Mouse (Mus musculus): Measurements from ENCODE around the gene Gm19345. TPM values are rescaled to one million over a fixed set of nuclear protein-coding genes. Genes with fewer than 3 reads are reported as not detected.

Gm19345 gene
- polyA plus RNA-seq, 1 experiment from 2014 or later, result 7.6 TPM

DNA sequence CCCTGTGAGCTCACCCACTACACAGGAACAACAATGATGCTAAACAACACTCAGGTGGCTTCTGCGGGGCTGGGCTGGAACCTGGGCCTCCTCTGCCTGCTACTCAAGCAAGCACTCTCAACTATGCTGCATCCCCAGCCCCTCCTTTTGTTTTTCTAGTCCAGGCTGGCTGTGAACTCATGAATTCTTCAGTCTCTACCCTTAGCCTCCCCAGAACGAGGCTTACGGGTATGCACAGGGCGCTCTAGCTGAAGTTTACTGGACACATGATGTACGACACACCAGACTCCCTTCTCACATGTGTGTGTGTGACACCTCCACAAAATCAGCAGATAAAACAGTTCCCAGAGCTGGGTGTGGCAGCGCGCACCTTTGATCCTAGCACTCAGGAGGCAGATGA lies 32.9 kb upstream of the Gm19345 start:
- H3K27ac ChIP-seq, result no peak overlapping the region
- H3K9ac ChIP-seq, result no peak overlapping the region
- H3K9me3 ChIP-seq, result 0 out of 2 replicates have a peak, but pooled peaks cover 4% of the 10 kb centered on the region
- H3K4me3 ChIP-seq, result no peak overlapping the region
- peaks cover 34% of the 10 kb centered on the region for H3K4me1 ChIP-seq (replicated peaks)
- no peak overlapping the region for H3K4me2 ChIP-seq
- peaks cover 78% of the 10 kb centered on the region for H3K27me3 ChIP-seq
- WGBS, result 87% methylated on average over 7 of the region's 7 CpGs
- no peak for ATAC-seq (ENCODE audit: low FRiP score)
- no peaks in the 10 kb centered on the region for H3K36me3 ChIP-seq

DNA sequence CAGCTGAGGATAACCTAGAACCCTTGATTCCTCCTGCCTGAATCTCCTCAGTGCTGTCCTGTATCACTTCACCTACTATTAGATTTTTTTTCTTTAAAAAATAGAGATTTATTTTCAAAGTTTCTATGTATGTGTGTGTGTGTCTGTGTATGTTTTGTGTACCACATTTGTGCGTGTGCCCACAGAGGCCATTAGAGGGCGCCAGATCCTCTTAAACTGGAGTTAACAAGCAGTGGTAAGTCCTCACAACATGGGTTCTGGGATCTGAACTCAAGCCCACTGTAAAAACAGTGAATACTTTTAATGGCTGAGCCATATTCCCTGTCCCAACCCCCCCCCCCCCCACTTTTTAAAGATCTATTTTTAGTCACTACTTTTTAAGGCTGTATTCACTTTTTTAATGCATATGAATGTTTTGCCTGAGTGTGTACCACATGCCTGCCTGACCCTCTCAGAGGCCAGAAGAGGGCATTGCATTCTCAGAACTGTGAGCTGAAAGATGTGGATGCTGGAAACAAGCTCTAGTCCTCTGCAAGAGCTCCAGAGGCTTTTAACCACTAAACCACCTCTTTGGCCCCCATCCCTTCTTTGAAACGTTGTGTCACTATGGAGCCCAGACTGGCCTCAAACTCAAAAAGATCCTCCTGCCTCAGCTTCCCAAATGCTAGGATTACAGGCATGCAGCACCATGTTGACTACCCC lies 31.3 kb upstream of the Gm19345 start:
- Histone ChIP-seq H3K4me3 (no peak overlapping the region), H3K9me3 (0 out of 2 replicates have a peak, but pooled peaks cover 4% of the 10 kb centered on the region), H3K4me1 (replicated peaks) (peaks cover 37% of the 10 kb centered on the region), H3K27me3 (peaks cover 90% of the 10 kb centered on the region), H3K4me2 (no peak overlapping the region), H3K36me3 (no peaks in the 10 kb centered on the region), H3K9ac (no peak overlapping the region), H3K27ac (no peak overlapping the region)
- 79% methylated on average over 3 of the region's 3 CpGs for WGBS
- ATAC-seq (ENCODE audit: low FRiP score), result no peak

DNA sequence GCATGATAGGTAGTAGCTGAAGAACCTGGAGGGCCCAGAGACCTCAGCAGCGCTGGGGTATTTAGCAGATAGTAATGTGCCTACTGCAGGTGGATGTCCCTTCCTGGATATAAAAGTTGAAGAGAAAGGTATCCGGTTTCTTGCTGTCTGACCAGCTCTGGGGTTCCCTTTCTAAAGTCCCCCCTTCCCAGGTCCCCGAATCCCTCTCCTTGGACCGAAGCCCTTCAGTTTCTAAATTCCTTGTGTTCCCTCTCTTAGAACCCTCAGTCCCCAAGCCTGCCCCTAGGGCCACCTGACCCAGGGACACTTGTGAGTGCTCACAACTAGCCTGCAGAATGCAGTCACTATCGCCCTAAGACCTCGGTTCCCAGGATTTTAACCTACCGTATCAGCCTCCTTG lies 30.2 kb upstream of the Gm19345 start:
- ATAC-seq (ENCODE audit: low FRiP score), result no peak
- H3K27me3 ChIP-seq, result peaks cover 82% of the 10 kb centered on the region
- H3K4me2 ChIP-seq, result no peak overlapping the region
- H3K9me3 ChIP-seq, result 0 out of 2 replicates have a peak, but pooled peaks cover 4% of the 10 kb centered on the region
- 55% methylated on average over 7 of the region's 7 CpGs for WGBS
- peaks cover 26% of the 10 kb centered on the region for H3K4me1 ChIP-seq (replicated peaks)
- H3K36me3 ChIP-seq, result no peaks in the 10 kb centered on the region
- no peak overlapping the region for H3K9ac ChIP-seq
- no peak overlapping the region for H3K27ac ChIP-seq
- no peak overlapping the region for H3K4me3 ChIP-seq

- peaks cover 77% of the 10 kb centered on the region for H3K27me3 ChIP-seq
- H3K9me3 ChIP-seq, result 0 out of 2 replicates have a peak, but pooled peaks cover 4% of the 10 kb centered on the region
- H3K9ac ChIP-seq, result peak overlapping the region; percentile 59; the same call in 1 of the 2 replicates
- no peak overlapping the region for H3K27ac ChIP-seq
- peak overlapping the region; percentile 51 for H3K4me2 ChIP-seq
- H3K36me3 ChIP-seq, result no peaks in the 10 kb centered on the region
- H3K4me1 ChIP-seq (replicated peaks), result peaks cover 20% of the 10 kb centered on the region
- ATAC-seq (ENCODE audit: low FRiP score), result no peak
- peak overlapping the region; percentile 33 for H3K4me3 ChIP-seq
- WGBS, result 4% methylated on average over 20 of the region's 20 CpGs
Observed at GRCm38 (mm10) chr7:19822193-19822592, 29.6 kb upstream of the Gm19345 start.

GRCm38 (mm10) chr7:19822604-19823058 lies 29.2 kb upstream of the Gm19345 start, which contains the start of gene Bcl3:
TSS of gene Bcl3 (minus strand) at chr7:19822770.
- no peak for ATAC-seq (ENCODE audit: low FRiP score)
- Histone ChIP-seq H3K4me2 (peak within 1 kb of the TSS; percentile 51), H3K4me1 (replicated peaks) (peaks cover 16% of the 10 kb centered on the region), H3K27ac (no peak within 1 kb of the TSS), H3K9ac (peak within 1 kb of the TSS; percentile 59; the same call in 1 of the 2 replicates), H3K36me3 (no peaks in the 10 kb centered on the region), H3K4me3 (peak within 1 kb of the TSS; percentile 33), H3K9me3 (0 out of 2 replicates have a peak, but pooled peaks cover 4% of the 10 kb centered on the region), H3K27me3 (peaks cover 72% of the 10 kb centered on the region)
- under 1% methylated on average over 36 of the region's 42 CpGs for WGBS

DNA sequence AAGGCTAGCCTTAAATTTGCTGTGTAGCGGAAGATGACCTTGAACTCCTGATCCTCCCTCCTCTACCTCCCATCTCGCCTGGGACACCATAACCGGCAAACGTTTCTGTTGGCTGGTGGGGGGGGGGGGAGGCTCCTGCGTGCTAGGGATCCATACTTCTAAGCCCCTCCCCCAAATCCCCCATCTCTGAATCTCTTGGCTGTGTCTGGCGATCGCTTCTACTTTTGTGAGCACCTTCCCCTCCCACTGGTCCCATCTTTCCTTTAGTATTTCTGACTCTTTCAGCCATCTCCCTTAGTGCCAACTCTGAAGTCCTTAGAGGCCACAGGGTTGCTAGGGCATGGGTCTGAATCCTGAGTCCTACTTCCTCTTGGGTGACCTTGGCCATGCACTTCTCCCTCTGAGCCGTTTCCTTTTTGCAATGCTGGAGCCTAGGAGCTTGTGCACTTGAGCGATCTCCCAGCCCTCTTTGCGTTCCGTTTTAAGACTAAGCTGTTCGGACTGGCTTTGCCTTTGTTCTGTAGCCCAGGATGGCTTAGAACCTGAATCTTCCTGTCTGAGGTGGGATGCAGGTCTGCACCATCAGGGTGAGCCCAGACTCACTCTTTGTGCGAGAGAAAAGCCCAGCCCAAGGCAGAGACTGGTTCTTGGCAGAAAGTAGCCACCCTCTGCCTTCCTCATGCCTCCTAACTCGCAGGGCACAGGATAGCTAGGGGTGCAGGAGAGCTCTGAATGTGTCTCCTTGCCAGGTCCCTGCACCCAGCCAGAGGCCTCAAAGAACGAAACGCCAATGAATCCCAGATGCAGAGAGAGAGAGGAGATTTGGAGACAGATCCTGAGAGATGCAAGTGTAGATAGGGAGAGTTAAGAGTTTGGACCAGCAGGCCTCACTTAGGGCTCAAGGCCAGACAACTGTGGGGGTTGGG lies 28.3 kb upstream of the Gm19345 start:
- WGBS, result 27% methylated on average over 16 of the region's 16 CpGs

DNA sequence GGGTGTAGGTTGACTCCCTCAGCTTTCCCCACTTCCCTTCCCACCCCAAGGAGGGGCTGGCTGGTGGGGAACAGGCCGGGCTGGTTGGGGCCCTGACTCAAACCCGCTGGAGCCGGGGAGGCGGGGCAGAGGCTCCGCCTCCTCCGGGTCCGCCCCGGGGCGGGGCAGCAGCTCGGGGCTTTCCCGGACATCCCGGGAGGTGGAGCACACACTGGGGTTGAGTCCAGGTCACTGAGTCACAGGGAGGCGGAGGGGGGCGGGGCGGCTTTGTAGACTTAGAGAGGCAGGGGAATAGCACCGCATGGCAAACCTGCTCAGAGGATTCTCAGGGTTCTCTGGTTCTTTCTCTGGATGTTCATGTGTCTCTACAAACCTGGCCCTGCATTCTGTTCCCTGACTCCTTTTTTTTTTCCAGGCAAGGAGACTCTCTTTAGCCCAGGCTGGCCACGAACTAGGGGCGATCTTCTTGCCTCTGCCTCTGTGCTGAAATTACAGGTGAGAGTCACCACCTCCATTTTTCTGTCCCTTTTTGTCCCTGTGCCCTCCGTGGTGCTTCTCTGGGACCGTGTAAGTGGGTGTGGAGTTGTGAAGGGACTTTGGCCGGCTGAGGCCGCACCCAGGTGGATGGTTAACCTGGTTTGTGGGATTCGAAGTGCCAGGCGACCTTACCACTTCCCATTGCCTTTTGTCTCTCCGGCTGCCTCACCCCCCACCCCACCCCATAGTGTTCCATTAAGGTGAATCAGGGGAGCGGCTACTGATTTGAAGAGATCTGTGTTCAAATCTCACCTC lies 27.4 kb upstream of the Gm19345 start:
- Histone ChIP-seq H3K9me3 (0 out of 2 replicates have a peak, but pooled peaks cover 4% of the 10 kb centered on the region), H3K36me3 (no peaks in the 10 kb centered on the region), H3K4me1 (replicated peaks) (peaks cover 12% of the 10 kb centered on the region), H3K9ac (no peak overlapping the region), H3K4me2 (peak overlapping the region; percentile 34), H3K27ac (no peak overlapping the region), H3K4me3 (no peak overlapping the region), H3K27me3 (peaks cover 57% of the 10 kb centered on the region)
- 25% methylated on average over 22 of the region's 26 CpGs for WGBS
- ATAC-seq (ENCODE audit: low FRiP score), result no peak

More for the DNA sequence above, 28.3 kb upstream of the Gm19345 start:
- ATAC-seq (ENCODE audit: low FRiP score), result no peak
- peak overlapping the region; percentile 34; the same call in 1 of the 2 replicates for H3K4me2 ChIP-seq
- no peak overlapping the region for H3K4me3 ChIP-seq
- no peaks in the 10 kb centered on the region for H3K36me3 ChIP-seq
- H3K27ac ChIP-seq, result no peak overlapping the region
- H3K4me1 ChIP-seq (replicated peaks), result peaks cover 12% of the 10 kb centered on the region
- 0 out of 2 replicates have a peak, but pooled peaks cover 4% of the 10 kb centered on the region for H3K9me3 ChIP-seq
- no peak overlapping the region for H3K9ac ChIP-seq
- H3K27me3 ChIP-seq, result peaks cover 65% of the 10 kb centered on the region

DNA sequence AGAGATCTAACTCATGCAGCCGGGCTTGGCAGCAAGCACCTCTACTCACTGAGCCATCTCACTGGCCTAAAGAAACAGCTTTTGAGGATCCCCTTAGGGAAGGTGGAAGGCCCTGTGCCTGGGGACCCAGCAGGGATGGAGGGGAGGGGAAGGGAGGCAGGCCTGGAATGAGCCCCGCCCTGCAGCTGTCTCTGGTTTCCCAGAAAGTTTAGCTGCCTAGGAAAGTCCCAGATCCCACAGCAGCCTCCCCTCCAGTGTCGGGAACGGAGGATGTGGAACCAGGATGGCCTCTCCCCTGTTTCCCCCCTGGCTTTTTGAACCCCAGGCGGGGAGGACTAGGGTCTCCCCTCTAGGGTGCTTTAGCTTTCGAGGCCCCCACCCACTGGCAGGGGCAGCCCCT lies 25.0 kb upstream of the Gm19345 start:
- Histone ChIP-seq H3K27me3 (peaks cover 37% of the 10 kb centered on the region), H3K27ac (no peak overlapping the region), H3K9ac (no peak overlapping the region), H3K9me3 (no peaks in the 10 kb centered on the region), H3K4me2 (no peak overlapping the region), H3K4me3 (no peak overlapping the region), H3K4me1 (replicated peaks) (peaks cover 12% of the 10 kb centered on the region), H3K36me3 (no peaks in the 10 kb centered on the region)
- no peak for ATAC-seq (ENCODE audit: low FRiP score)
- 48% methylated on average over 6 of the region's 6 CpGs for WGBS

- no peaks in the 10 kb centered on the region for H3K9me3 ChIP-seq
- no peak overlapping the region for H3K4me2 ChIP-seq
- no peak for ATAC-seq (ENCODE audit: low FRiP score)
- H3K27ac ChIP-seq, result no peak overlapping the region
- no peak overlapping the region for H3K9ac ChIP-seq
- H3K36me3 ChIP-seq, result no peaks in the 10 kb centered on the region
- peaks cover 9% of the 10 kb centered on the region for H3K27me3 ChIP-seq
- H3K4me1 ChIP-seq (replicated peaks), result no peaks in the 10 kb centered on the region
- H3K4me3 ChIP-seq, result no peak overlapping the region
- 83% methylated on average over 3 of the region's 3 CpGs for WGBS
Observed at GRCm38 (mm10) chr7:19829694-19830093, 22.1 kb upstream of the Gm19345 start.

GRCm38 (mm10) chr7:19830682-19831156 lies 21.1 kb upstream of the Gm19345 start:
- H3K27me3 ChIP-seq, result 0 out of 2 replicates have a peak, but pooled peaks cover 4% of the 10 kb centered on the region
- H3K9ac ChIP-seq, result no peak overlapping the region
- 33% methylated on average over 13 of the region's 13 CpGs for WGBS
- no peaks in the 10 kb centered on the region for H3K36me3 ChIP-seq
- ATAC-seq (ENCODE audit: low FRiP score), result no peak
- H3K4me1 ChIP-seq (replicated peaks), result no peaks in the 10 kb centered on the region
- H3K4me3 ChIP-seq, result no peak overlapping the region
- H3K9me3 ChIP-seq, result no peaks in the 10 kb centered on the region
- H3K27ac ChIP-seq, result no peak overlapping the region
- no peak overlapping the region for H3K4me2 ChIP-seq

DNA sequence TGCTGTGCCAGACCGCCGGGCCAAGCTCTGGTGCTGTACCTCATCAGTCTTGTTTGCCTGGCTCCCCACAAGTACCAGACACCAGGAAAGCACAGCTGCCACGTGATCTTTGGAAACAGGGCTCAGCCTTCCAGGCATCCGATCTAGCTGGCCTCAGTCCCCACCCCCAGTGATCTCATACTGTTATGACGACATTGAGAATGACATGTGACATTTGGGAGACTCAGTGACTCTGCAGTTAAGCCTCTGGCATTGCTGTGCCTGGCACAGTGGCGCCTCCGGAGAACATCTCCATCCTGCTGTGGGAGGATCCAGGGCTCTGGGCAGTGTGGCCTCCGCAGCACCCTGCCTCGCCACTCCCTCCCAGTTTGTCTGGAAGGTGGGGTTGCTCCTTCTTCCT lies 20.0 kb upstream of the Gm19345 start:
- no peak overlapping the region for H3K9ac ChIP-seq
- H3K4me2 ChIP-seq, result no peak overlapping the region
- H3K36me3 ChIP-seq, result no peaks in the 10 kb centered on the region
- no peaks in the 10 kb centered on the region for H3K4me1 ChIP-seq (replicated peaks)
- no peak overlapping the region for H3K4me3 ChIP-seq
- no peak for ATAC-seq (ENCODE audit: low FRiP score)
- WGBS, result 70% methylated on average over 9 of the region's 9 CpGs
- no peaks in the 10 kb centered on the region for H3K9me3 ChIP-seq
- H3K27me3 ChIP-seq, result 0 out of 2 replicates have a peak, but pooled peaks cover 4% of the 10 kb centered on the region
- no peak overlapping the region for H3K27ac ChIP-seq
